Mouse (Mus musculus) lung, adult 2 months (tissue): ENCODE results near the gene 2310033P09Rik.

Source experiments
- CTCF ChIP-seq: fragments of 200-500 bp; IDR thresholded peaks from 2 replicates; pipeline ENCODE4 v1.5.1; 2011; ENCODE audit warnings: mild to moderate bottlenecking, low read length, control low read depth; ENCODE audit not compliant: insufficient read depth
- POLR2A ChIP-seq: fragments of 200-500 bp; IDR thresholded peaks from 2 replicates; pipeline ENCODE4 v1.6.1; 2011; ENCODE audit warnings: low read depth, mild to moderate bottlenecking, control low read depth, low read length, borderline replicate concordance; ENCODE audit errors: extremely low read depth

DNA sequence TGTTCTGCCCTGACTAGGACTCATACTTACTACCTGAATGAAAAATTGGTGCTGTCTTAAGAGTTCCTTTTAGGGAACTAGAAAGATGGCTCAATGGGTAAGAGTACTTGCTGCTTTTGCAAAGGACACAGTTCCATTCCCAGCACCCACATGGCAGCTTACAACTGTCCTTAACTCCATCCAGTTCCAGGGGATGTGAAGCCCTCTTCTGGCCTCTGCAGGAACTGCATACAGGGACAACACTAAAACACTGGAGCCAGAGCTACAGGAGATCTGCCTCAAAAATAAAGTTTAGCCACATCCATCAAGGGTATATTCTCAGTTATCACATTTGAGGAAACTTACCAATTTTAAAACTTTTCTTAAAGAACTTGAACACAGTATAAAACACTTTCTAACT is 10.9 kb downstream of the 2310033P09Rik start:
- TF ChIP-seq CTCF (peak; percentile 49), POLR2A (no peak)
